Mouse (Mus musculus): Measurements from ENCODE around the gene Kcnk1. TPM values are rescaled to one million over a fixed set of nuclear protein-coding genes. Genes with fewer than 3 reads are reported as not detected.
A peak's percentile ranks its signal among the peaks of the same experiment; 100 is the strongest.

The Kcnk1 gene
- total RNA-seq (2014; rRNA removed) (0.20 and 0.28 TPM in 2 replicates), polyA plus RNA-seq (2012; rRNA removed) (0.11 and 0.17 TPM in 2 replicates)

- TF ChIP-seq POLR2A (IDR thresholded peaks at IDR 0.05; ENCODE audit: extremely low read depth, insufficient read depth, low read length), result no peak
- TF ChIP-seq CTCF (IDR thresholded peaks at IDR 0.05; ENCODE audit: low read depth, low read length), result no peak
- Histone ChIP-seq H3K27me3 (ENCODE audit: control insufficient read depth, insufficient read depth, low read length) (peaks cover 8% of the 10 kb centered on the region), H3K4me1 (ENCODE audit: control insufficient read depth, insufficient read depth, low read length) (no peaks in the 10 kb centered on the region), H3K79me2 (ENCODE audit: control insufficient read depth, insufficient read depth, low read length) (no peaks in the 10 kb centered on the region), H3K9ac (ENCODE audit: low read depth, low read length) (peak within 1 kb of the TSS; percentile 4; the same call in 1 of the 2 replicates), H3K36me3 (ENCODE audit: control insufficient read depth, insufficient read depth, low read length) (no peaks in the 10 kb centered on the region), H3K27ac (replicated peaks; ENCODE audit: insufficient read depth, low read depth, low read length) (no peak within 1 kb of the TSS), H3K4me3 (ENCODE audit: insufficient read depth, low read depth, low read length) (peak within 1 kb of the TSS; percentile 32; the same call in 1 of the 2 replicates)
- no peak for DNase-seq (ENCODE audit: extremely low read depth, low read depth, low spot score)
- 3% methylated on average over 73 of the region's 73 CpGs for WGBS
Observed at GRCm38 (mm10) chr8:125995101-125995986, at the start of gene Kcnk1. Kcnk1 (plus strand) TSS chr8:125995170.

GRCm38 (mm10) chr8:125948696-125949308 is 46.2 kb upstream of the Kcnk1 start:
- Histone ChIP-seq H3K27me3 (ENCODE audit: control insufficient read depth, insufficient read depth, low read length) (no peaks in the 10 kb centered on the region), H3K4me3 (ENCODE audit: insufficient read depth, low read depth, low read length) (no peak overlapping the region), H3K79me2 (ENCODE audit: control insufficient read depth, insufficient read depth, low read length) (no peaks in the 10 kb centered on the region), H3K9ac (ENCODE audit: low read depth, low read length) (no peak overlapping the region), H3K36me3 (ENCODE audit: control insufficient read depth, insufficient read depth, low read length) (peaks cover 4% of the 10 kb centered on the region; the same call in 1 of the 2 replicates), H3K27ac (replicated peaks; ENCODE audit: insufficient read depth, low read depth, low read length) (no peak overlapping the region), H3K4me1 (ENCODE audit: control insufficient read depth, insufficient read depth, low read length) (no peaks in the 10 kb centered on the region)
- DNase-seq (ENCODE audit: extremely low read depth, low read depth, low spot score), result peak; percentile 27
- TF ChIP-seq CTCF (IDR thresholded peaks at IDR 0.05; ENCODE audit: low read depth, low read length) (no peak), POLR2A (IDR thresholded peaks at IDR 0.05; ENCODE audit: extremely low read depth, insufficient read depth, low read length) (no peak)
- WGBS, result 57% methylated on average over 9 of the region's 9 CpGs

- DNase-seq (ENCODE audit: extremely low read depth, low read depth, low spot score), result peak; percentile 85
- TF ChIP-seq CTCF (IDR thresholded peaks at IDR 0.05; ENCODE audit: low read depth, low read length), result peak; percentile 59
- TF ChIP-seq POLR2A (IDR thresholded peaks at IDR 0.05; ENCODE audit: extremely low read depth, insufficient read depth, low read length), result no peak
- WGBS, result 23% methylated on average over 23 of the region's 23 CpGs
- H3K36me3 ChIP-seq (ENCODE audit: control insufficient read depth, insufficient read depth, low read length), result no peaks in the 10 kb centered on the region
- H3K4me1 ChIP-seq (ENCODE audit: control insufficient read depth, insufficient read depth, low read length), result no peaks in the 10 kb centered on the region
- no peak overlapping the region for H3K9ac ChIP-seq (ENCODE audit: low read depth, low read length)
- H3K79me2 ChIP-seq (ENCODE audit: control insufficient read depth, insufficient read depth, low read length), result no peaks in the 10 kb centered on the region
- H3K27me3 ChIP-seq (ENCODE audit: control insufficient read depth, insufficient read depth, low read length), result no peaks in the 10 kb centered on the region
- H3K4me3 ChIP-seq (ENCODE audit: insufficient read depth, low read depth, low read length), result no peak overlapping the region
- no peak overlapping the region for H3K27ac ChIP-seq (replicated peaks; ENCODE audit: insufficient read depth, low read depth, low read length)
Observed at GRCm38 (mm10) chr8:125950007-125950940, 44.7 kb upstream of the Kcnk1 start.

- Histone ChIP-seq H3K27ac (replicated peaks; ENCODE audit: insufficient read depth, low read depth, low read length) (no peak overlapping the region), H3K79me2 (ENCODE audit: control insufficient read depth, insufficient read depth, low read length) (no peaks in the 10 kb centered on the region), H3K27me3 (ENCODE audit: control insufficient read depth, insufficient read depth, low read length) (no peaks in the 10 kb centered on the region), H3K9ac (ENCODE audit: low read depth, low read length) (no peak overlapping the region), H3K36me3 (ENCODE audit: control insufficient read depth, insufficient read depth, low read length) (no peaks in the 10 kb centered on the region), H3K4me1 (ENCODE audit: control insufficient read depth, insufficient read depth, low read length) (no peaks in the 10 kb centered on the region), H3K4me3 (ENCODE audit: insufficient read depth, low read depth, low read length) (no peak overlapping the region)
- WGBS, result 16% methylated on average over 11 of the region's 11 CpGs
- peak; percentile 35 for TF ChIP-seq CTCF (IDR thresholded peaks at IDR 0.05; ENCODE audit: low read depth, low read length)
- TF ChIP-seq POLR2A (IDR thresholded peaks at IDR 0.05; ENCODE audit: extremely low read depth, insufficient read depth, low read length), result no peak
- DNase-seq (ENCODE audit: extremely low read depth, low read depth, low spot score), result peak; percentile 26
Observed at GRCm38 (mm10) chr8:125955671-125956070, 39.3 kb upstream of the Kcnk1 start.

GRCm38 (mm10) chr8:125956796-125957195 is 38.2 kb upstream of the Kcnk1 start:
- TF ChIP-seq POLR2A (IDR thresholded peaks at IDR 0.05; ENCODE audit: extremely low read depth, insufficient read depth, low read length), result no peak
- TF ChIP-seq CTCF (IDR thresholded peaks at IDR 0.05; ENCODE audit: low read depth, low read length), result no peak
- 0 out of 2 replicates have a peak, but pooled peaks cover 2% of the 10 kb centered on the region for H3K27me3 ChIP-seq (ENCODE audit: control insufficient read depth, insufficient read depth, low read length)
- DNase-seq (ENCODE audit: extremely low read depth, low read depth, low spot score), result no peak
- no peaks in the 10 kb centered on the region for H3K4me1 ChIP-seq (ENCODE audit: control insufficient read depth, insufficient read depth, low read length)
- H3K4me3 ChIP-seq (ENCODE audit: insufficient read depth, low read depth, low read length), result no peak overlapping the region
- no peaks in the 10 kb centered on the region for H3K79me2 ChIP-seq (ENCODE audit: control insufficient read depth, insufficient read depth, low read length)
- no peak overlapping the region for H3K9ac ChIP-seq (ENCODE audit: low read depth, low read length)
- WGBS, result 75% methylated on average over 9 of the region's 9 CpGs
- no peak overlapping the region for H3K27ac ChIP-seq (replicated peaks; ENCODE audit: insufficient read depth, low read depth, low read length)
- H3K36me3 ChIP-seq (ENCODE audit: control insufficient read depth, insufficient read depth, low read length), result no peaks in the 10 kb centered on the region
